Mouse (Mus musculus) layer of hippocampus, adult 18-20 months (tissue): Measurements from ENCODE around the gene Ust. TPM values are rescaled to one million over a fixed set of nuclear protein-coding genes. Genes with fewer than 3 reads are reported as not detected.
A peak's percentile ranks its signal among the peaks of the same experiment; 100 is the strongest.

Experiments
- DNase-seq, 2 experiments: peaks; one replicate each; pipeline ENCODE4 v3.0.0; 2022; ENCODE audit warnings: low spot score in 2 of 2
- total RNA-seq, 2 experiments: library from RNA; stranded (reverse); gene quantifications; 2 replicates each; pipeline ENCODE4 v1.2.3; 2021

The Ust gene
- total RNA-seq, 2 experiments from 2014 or later: 59.3 to 62.5 TPM

- no peak for DNase-seq
These were observed 74.6 kb downstream of the Ust start for GRCm38 (mm10) chr10:8444052-8444451.

- no peak for DNase-seq
These were observed 86.8 kb downstream of the Ust start for GRCm38 (mm10) chr10:8431857-8432256.

DNA sequence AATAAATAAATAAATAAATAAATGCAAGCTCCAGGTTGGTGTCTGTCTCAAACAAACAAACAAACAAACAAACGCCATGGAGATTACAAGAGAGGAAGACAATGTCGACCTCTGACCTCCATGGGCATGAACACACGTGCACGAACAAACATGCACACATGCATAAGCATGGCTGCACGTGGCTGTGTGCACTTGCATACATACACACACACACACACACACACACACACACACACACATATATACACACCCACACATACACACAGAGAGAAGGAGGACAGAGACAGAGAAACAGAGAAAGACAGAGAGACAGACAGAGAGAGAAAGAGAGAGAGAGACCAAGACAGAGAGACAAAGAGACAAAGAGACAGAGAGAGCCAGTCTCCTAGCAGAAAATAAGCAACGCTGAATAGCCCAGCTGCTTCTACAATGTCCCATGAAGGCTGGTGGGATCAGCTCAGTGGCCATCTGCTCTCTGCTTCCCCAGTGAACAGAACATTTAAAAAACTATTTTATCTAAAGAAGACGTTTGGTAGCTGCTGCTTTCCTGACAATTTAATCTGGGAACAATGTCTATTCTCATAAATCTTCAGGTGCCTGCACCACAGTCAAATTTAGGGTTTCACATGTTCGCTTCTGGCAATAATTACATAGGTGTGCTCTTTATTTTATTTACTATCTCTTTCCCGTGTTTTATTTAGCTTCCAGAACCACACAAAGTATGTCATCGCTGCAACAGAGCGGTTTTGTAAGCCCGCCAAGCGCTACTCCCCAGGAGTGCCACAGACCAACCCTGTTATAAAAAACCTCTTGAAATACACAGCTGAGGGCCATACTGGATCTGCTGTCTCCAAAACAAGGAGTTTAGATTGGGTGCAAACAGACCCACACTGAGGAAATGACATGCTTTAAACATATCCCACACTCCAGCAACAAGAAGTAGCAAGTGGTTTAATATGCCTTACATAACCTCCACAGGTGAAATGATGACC, 89.5 kb downstream of the Ust start:
- peak; percentile 33 to 75 for DNase-seq

- peak in 1 of 2 experiments; percentile 18 for DNase-seq
These were observed 90.8 kb downstream of the Ust start for GRCm38 (mm10) chr10:8427671-8428364.

DNA sequence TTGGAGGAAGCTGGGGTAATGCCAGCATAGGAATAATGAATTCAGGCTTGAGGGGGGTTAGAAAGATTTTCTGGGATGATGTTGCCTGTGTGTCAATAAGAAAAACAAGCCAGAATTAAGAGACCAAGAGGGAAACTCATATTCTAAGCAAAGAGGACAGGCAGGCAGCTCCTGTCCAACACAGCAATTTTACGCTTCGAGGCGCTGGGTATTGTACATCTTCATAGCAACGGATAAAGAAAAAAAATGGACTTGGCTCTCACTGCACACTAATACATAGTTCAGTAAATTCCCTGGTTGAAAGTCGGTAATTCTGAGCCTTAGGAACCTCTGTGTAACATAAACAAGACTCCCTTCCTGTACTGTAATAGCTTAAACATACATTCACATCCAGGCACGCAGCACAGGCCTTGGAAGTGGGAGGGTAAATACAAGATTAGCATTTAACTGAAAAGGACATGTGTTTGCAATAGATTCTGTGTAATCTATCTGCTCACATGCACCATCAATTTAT, 99.1 kb downstream of the Ust start:
- DNase-seq: no peak

- no peak for DNase-seq
These were observed 103.2 kb downstream of the Ust start for GRCm38 (mm10) chr10:8415474-8415873.

GRCm38 (mm10) chr10:8415036-8415435, 103.6 kb downstream of the Ust start:
- DNase-seq: no peak

DNA sequence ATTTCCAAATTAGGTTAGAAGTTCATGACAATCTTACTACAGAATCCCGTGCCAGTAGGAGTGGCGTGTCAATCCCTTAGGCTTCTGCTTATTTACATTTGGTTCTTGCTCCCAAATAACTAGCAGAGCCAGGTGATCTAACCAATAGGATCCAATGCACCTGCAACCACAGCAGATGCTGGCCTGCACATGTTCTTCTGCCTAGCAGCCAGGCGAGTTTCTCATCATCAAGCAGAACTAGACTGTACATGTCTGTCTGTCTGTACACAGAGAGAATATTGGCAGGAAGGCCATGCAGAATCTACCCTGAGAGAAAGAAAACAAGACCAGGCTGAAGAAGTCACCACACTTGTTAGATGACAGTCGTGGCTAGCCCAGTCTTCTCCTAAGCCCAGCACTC, 113.5 kb downstream of the Ust start:
- no peak for DNase-seq

- no peak for DNase-seq
These were observed 126.4 kb downstream of the Ust start for GRCm38 (mm10) chr10:8392226-8392625.

- DNase-seq: peak; percentile 20 to 82
These were observed 127.3 kb downstream of the Ust start for GRCm38 (mm10) chr10:8391264-8391748.

- no peak for DNase-seq
These were observed 130.4 kb downstream of the Ust start for GRCm38 (mm10) chr10:8388239-8388638.

DNA sequence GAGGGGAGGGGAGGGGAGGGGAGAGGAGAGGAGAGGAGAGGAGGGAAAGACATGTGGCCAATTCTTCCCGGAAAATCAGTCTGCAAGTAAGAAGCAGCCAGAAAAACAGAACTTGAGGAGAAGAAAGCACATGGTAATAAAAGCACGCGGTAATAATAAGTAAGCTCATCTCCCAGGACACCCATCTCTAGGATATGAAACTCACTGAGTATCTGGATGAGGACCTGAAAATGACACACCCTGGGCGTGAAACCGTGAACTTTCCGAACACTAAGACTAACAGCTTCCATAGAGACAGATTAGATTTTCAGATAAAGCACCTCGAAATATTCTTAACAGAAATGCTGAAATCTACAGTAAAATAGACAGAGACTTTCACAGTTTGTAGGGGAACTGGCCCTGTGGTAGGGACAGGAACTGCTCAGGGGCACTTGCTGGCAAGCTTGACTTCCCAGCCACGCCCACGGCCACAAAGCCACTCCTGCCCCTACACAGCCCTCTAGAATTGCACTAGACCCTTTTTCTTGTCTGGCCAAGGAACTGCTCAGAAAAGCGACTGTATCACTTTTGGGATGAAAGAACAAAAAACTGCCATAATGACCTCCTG, 148.6 kb downstream of the Ust start:
- DNase-seq: no peak

- no peak for DNase-seq
These were observed 152.8 kb downstream of the Ust start for GRCm38 (mm10) chr10:8365816-8366215.

- DNase-seq: no peak
These were observed 154.4 kb downstream of the Ust start for GRCm38 (mm10) chr10:8364182-8364581.

DNA sequence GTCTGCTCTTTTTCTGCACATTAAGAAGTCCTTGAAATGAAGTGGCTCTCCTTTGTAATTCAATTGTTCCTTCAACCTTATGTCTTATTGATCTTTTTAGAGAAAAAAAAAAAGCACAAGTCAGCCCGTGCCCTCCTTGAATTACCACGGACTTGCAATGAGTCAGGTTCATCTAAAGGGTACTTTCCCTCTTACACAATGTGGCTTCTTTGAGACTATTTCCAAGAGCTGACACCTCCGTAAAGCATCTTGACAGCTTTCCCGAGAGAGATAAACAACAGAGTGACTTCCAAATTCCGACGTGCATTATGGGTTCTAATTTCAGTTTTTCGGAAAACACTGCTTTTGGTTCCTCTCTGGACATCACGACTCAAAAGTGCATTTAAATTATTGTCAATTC, 155.3 kb downstream of the Ust start:
- no peak for DNase-seq

- DNase-seq: no peak
These were observed 160.2 kb downstream of the Ust start for GRCm38 (mm10) chr10:8358286-8359045.

DNA sequence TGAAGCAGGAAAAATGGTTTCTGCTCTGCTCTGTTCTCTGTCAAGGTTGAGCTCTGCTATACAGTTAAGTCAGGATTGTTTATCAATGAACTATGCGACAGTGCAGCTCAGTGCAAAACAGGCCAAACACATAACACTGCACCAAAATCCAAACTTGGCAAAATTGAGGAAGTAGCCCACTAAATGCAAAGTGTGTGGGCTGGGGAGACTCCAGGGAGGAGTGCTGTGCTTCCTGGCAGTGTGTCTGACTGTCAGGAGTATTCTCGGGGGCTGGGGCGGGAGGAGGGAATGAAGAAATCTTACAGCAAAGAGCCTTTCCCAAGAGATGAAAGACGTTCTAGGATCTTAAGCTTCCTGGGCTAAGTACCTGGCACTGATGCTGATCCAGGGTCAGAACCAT, 165.1 kb downstream of the Ust start:
- no peak for DNase-seq

- no peak for DNase-seq
These were observed 168.0 kb downstream of the Ust start for GRCm38 (mm10) chr10:8350626-8351025.

- no peak for DNase-seq
These were observed 171.1 kb downstream of the Ust start for GRCm38 (mm10) chr10:8347497-8347896.

- no peak for DNase-seq
These were observed 176.1 kb downstream of the Ust start for GRCm38 (mm10) chr10:8342556-8342955.
